Mouse (Mus musculus): ENCODE data around the gene Gm8947.
"Not testable (repeated sequence)": the region's sequence is repeated elsewhere in the genome, so short reads cannot be mapped to it uniquely, and the experiment has no call there.

Gm8947 gene

DNA sequence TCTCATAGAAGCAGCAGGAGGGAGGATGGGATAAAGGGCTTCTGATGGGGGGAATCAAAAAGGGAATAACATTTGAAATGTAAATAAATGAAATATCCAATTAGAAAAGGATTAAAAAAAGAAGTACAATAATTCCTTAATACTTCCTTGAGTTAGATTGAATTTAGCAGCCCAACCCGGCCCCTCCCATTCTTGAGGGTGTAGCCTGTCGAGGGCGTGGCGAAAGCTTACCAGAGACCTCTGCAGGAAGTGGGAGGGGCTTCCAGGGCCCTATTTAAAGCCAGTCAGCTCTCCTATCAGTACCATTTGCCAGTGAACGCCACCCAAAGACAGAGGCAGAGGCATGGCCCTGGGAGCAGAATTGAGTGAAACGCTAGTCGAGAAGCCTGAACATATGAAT, at the start of gene Gm8947:
Gm8947 (plus strand) TSS at position 302 of the 400 bp plus-strand sequence.
- DNase-seq (ENCODE audit: low spot score) = not testable (repeated sequence)

DNA sequence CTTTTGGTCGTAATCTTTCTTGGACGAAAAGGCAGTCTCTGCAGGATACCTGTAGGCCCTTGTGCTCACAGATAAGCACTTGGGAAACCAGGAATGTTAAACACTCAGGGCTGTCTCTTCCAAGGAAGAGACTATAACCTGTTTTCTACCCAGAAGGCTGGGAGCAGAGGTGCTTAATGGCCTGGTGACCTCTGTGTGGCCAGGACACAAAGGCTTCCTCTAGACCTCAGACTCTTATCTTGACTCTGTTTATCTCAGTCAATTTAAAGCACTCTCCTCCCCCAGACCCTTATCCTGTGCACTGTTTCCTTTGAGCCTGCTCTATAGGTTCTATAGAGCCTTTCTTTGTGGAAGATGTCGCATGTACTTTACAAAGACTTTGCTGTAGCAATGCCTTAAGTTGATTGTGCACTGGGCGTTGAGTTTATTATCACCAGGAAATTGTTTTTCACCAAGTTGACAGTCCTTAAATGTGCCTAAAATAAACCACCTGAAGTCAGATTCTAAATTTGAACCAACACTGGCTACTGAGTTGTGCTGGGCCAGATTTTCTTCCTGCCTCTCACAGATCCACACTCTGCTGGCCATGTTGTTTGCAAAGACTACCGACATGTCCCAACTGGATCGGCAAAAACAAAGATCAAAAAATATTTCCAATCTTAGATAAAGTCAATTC, 47.6 kb upstream of the Gm8947 start:
- no peak for DNase-seq (ENCODE audit: low spot score)

GRCm38 (mm10) chr1:151147801-151148200, 44.4 kb upstream of the Gm8947 start:
- no peak for DNase-seq (ENCODE audit: low spot score)

GRCm38 (mm10) chr1:151150211-151150610, 42.0 kb upstream of the Gm8947 start:
- no peak for DNase-seq (ENCODE audit: low spot score)

DNA sequence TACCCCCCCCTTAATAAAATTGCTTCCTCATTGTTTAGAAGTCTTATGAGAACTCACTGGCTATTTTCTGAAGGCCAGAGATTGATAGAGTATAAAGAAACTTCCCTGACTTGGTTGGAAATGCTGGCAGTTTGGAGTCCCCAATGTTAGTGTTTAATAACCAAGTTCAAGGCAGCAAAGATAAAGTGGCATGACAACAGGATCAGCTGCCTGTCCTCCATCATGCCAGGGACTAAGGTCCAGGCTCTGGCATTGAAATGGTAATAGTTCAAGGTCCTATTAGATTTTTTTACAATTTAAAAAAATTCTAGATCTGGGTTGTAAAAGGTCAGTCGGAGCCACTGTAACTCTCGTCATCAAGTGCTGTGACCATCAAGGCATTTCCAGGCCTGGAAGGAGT, 41.1 kb upstream of the Gm8947 start:
- DNase-seq (ENCODE audit: low spot score) = no peak

- DNase-seq (ENCODE audit: low spot score) = no peak
Observed at GRCm38 (mm10) chr1:151153056-151153652, 39.0 kb upstream of the Gm8947 start.

DNA sequence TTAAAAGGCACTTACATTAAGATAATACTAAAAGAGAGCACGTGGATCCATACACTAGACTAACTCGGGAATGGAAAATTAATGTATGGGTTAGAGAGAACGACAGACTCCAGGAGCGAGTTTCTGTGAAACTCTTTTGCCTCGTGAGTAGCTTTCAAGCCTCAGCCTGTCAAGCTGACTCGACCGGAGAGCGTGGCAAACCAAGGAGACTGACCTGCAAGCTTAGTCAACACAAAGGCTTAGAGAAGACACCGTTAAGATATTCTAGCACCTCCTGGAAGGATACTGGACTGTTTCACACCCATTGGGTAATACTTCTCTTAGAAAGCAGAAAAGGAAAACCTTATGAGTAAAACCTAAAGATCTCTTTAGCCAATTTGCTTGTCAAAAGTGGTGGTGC, 38.0 kb upstream of the Gm8947 start:
- not testable (repeated sequence) for DNase-seq (ENCODE audit: low spot score)

DNA sequence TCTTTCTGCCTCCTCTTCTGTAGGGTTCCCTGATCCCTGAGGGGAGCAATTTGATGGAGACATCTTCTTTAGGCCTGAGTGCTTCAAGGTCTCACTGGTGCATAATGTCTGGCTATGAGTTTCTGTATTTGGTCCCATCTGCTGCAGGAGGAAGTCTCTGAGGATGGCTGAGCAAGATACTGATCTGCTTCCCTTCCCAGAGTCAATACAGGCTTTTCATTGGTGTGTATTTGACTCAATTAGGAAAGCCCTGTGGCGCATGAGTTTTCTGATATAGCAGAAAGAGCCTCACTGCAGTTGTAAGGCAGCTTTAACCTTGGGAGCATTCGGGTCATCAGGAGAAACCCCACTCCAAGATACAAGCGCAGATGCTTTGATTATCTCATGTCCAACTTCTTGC, 36.0 kb upstream of the Gm8947 start:
- DNase-seq (ENCODE audit: low spot score) = no peak

- DNase-seq (ENCODE audit: low spot score) = no peak
Observed at GRCm38 (mm10) chr1:151156777-151157632, 35.2 kb upstream of the Gm8947 start.

- no peak for DNase-seq (ENCODE audit: low spot score)
Observed at GRCm38 (mm10) chr1:151157963-151158856, 34.0 kb upstream of the Gm8947 start.

DNA sequence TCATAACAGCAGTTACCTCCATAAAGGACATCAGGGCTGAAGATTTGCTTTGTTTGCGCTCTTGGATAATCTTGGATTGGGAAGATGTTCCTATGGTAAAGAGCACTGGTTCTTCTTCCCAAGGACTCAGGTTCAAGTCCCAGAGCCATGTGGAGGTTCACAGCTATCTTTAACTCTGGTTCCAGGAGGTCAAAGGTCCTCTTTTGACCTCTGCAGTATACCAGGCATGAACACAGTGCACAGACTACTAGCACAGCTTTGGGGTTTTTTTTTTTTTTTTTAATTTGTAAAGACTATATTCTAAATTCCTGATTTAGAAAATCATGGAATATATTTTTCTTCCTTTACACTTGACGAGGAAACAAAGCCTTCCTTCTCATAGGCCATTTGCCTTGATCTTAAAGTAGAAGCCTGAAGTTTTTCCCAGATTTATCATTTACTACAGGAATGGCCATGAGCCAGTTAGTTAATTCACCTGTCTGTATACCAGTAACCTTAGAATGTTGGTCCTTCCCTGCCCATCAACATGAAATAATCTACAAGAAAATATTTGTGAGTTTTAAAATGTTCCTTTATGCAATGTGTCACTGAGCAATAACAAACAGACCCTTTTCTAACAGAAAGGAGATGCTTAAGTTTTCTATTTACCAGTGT, 33.2 kb upstream of the Gm8947 start:
- DNase-seq (ENCODE audit: low spot score) = no peak

- DNase-seq (ENCODE audit: low spot score) = no peak
Observed at GRCm38 (mm10) chr1:151166031-151166430, 26.1 kb upstream of the Gm8947 start.

- peak; percentile 35 for DNase-seq (ENCODE audit: low spot score)
Observed at GRCm38 (mm10) chr1:151167297-151168047, 24.7 kb upstream of the Gm8947 start.

GRCm38 (mm10) chr1:151168637-151169036, 23.5 kb upstream of the Gm8947 start:
- no peak for DNase-seq (ENCODE audit: low spot score)

GRCm38 (mm10) chr1:151171572-151172461, 20.4 kb upstream of the Gm8947 start:
- DNase-seq (ENCODE audit: low spot score) = no peak

GRCm38 (mm10) chr1:151177030-151177936, 14.9 kb upstream of the Gm8947 start:
- peak; percentile 72 for DNase-seq (ENCODE audit: low spot score)

DNA sequence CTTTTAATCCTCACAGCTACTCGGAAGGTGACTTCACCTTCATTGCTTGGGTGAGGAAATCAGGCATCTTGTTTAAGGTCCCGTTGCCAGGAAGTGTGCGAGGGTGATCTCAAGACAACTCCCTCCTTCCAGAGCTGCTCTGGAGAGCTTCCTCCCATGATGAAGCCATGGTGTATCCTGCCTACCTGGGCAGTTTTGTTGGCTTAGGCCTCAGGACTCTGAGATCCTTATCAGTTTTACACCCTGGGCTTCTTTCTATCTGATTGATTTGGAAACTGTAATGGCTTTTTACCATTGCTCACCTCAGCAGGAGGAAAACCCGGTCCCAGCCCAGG, 14.3 kb upstream of the Gm8947 start:
- DNase-seq (ENCODE audit: low spot score) = no peak

GRCm38 (mm10) chr1:151178505-151179083, 13.6 kb upstream of the Gm8947 start:
- peak; percentile 65 for DNase-seq (ENCODE audit: low spot score)

Data from embryo, embryonic 10 days (tissue).